Mouse (Mus musculus) megakaryocyte, embryonic 14.5 days (primary cell): ENCODE data around the gene Sez6l.

Experiments used
- FLI1 ChIP-seq: IDR thresholded peaks from 2 replicates; pipeline ENCODE4 v1.6.1; 2012; ENCODE audit warnings: low read length, inconsistent platforms, mixed read lengths
- GATA1 ChIP-seq: IDR thresholded peaks from 3 replicates; pipeline ENCODE4 v1.6.1; 2012; ENCODE audit warnings: mixed read lengths, low read length, inconsistent platforms, borderline replicate concordance

GRCm38 (mm10) chr5:112459903-112460302 is 117.1 kb downstream of the Sez6l start:
- TF ChIP-seq GATA1 (no peak), FLI1 (no peak)
